Mouse (Mus musculus) layer of hippocampus, postnatal 25 days (tissue): ENCODE measurements around the gene Gm20481. TPM values are rescaled to one million over a fixed set of nuclear protein-coding genes. Genes with fewer than 3 reads are reported as not detected.
A peak's percentile ranks its signal among the peaks of the same experiment; 100 is the strongest.
"Not testable (repeated sequence)": the region's sequence is repeated elsewhere in the genome, so short reads cannot be mapped to it uniquely, and the experiment has no call there.

Experiments used
- DNase-seq, 2 experiments: peaks; one replicate each; pipeline ENCODE4 v3.0.0; 2022; ENCODE audit warnings: mixed read lengths in 2 of 2, low spot score in 1 of 2; ENCODE audit errors: extremely low spot score in 1 of 2
- total RNA-seq, 2 experiments: library from RNA; stranded (reverse); gene quantifications; 2 replicates each; pipeline ENCODE4 v1.2.3; 2021

Gm20481 gene
- total RNA-seq, 2 experiments from 2014 or later, result not detected

GRCm38 (mm10) chr17:35001452-35002152, 31.9 kb downstream of the Gm20481 start:
- DNase-seq, result no peak

DNA sequence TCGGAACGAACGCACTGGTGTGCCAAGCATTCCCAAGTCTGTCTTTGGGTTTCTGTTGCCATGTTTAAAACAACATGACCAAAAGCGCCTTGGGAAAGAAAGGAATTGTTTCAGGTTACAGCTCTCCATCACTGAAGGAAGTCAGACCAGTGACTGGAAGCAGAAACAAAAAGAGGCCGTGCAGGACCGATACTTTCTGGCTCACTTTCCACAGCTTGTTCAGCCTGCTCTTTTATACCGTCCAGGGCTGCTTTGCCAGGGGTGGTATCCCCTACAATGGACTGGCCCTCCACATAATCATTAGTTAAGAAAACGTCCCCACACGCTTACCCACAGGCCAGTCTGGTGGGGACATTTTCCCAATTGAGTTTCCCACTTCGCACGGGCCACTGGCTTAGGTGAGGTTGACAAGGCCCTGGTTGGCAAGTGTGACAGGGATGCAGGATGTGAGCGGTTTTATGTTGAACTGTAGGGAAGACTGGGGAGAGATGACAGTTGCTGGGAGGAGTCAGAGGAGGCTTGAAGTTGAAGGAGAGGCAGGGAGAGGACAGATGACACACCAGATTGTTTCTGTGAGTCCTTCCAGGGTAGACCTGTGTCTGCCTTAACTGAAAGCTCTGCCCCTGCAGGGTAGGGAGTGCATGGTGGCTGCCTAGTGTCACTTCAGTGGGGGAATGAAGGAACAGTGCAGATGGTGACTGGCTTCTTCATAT, 32.6 kb downstream of the Gm20481 start:
- no peak for DNase-seq

DNA sequence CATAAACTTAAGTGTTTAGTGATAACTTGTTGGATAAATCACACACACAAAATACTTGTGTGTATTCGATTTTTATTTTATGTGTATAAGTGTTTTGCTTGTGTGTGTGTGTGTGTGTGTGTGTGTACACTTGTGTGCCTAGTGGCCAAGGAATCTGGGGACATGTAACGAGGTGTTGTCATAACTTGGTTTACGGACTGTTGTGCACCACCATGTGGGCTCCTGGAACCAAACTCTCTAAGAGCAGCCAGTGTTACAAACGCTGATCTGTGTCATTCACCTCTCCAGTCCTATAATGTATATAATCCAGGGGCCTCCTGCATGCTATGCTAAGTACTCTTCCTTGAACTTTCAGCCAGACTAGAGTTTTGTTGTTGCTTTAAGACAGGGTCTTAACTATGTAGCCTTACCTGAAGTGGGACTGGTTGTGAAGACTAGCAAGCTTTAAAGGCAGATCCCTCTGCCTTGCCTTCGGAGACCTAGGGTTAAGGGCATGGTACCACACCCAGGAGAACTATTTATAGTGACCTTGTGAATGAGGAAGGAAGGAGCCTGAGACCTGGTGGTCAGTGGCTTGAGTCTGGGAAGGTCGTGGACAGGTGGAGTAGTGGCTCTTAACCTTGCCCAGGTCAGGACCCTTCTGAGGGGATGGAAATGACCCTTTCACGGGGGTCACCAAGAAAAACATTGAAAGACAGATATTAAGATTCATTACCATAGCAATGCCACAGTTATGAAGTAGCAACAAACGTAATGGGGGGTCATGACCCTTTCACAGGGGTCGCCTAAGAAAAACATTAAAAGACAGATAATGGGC, 33.5 kb downstream of the Gm20481 start:
- DNase-seq, result no peak

GRCm38 (mm10) chr17:35004075-35004717, 34.5 kb downstream of the Gm20481 start:
- no peak for DNase-seq

DNA sequence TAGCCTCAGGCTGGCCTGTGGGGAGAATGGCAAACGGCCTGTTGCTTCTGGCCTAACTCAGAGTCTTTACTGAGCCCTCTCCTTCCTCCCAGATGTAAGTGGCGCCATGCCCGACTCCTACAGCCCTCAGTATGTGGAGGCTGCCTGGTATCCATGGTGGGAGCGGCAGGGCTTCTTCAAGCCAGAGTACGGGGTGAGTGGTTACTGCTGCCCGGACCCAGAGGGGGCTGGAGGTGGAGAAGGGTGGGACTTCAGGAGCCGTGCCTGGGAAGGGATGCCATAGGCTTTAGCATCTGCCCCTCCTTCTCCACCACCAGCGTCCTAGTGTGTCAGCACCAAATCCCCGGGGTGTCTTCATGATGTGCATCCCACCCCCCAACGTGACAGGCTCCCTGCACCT, 35.4 kb downstream of the Gm20481 start:
- no peak for DNase-seq

DNA sequence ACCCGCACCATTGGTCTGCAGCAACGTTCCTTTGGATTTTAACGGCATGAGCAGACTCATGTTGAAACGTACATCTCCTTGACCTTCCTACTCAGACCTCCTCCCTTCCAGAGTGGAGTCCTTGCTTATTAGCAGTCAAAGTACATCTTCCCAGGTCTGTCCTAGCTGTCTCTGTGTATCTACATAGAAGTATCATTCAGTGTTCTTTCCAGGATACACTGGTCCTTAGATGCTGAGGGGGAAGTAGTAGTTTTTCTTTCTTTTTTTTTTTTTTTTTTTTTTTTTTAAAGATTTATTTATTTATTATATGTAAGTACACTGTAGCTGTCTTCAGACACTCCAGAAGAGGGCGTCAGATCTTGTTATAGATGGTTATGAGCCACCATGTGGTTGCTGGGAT, 36.2 kb downstream of the Gm20481 start:
- DNase-seq, result not testable (repeated sequence)

DNA sequence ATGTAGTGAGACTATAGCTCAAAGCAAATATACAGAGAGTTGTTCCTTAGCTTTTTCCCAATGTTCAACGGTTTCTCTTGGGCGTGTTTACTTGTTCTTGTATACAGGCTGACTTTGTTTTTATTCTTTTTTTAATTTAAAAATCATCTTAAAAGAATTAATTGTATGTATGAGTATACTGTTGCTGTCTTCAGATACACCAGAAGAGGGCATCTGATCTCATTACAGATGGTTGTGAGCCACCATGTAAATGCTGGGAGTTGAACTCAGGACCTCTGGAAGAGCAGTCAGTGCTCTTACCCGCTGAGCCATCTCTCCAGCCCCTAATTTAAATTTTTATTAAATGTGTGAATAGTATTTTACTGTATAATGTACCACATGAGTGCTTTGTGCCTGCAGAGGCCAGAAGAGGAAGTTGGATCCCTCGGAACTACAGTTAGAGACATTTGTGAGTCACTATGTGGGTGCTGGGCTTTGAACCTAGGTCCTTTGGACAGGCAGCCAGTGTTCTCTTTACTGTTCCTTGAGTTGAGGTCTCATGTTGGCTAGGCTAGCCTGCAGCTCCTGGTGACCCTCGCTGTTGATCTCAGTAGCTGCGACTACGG, 37.8 kb downstream of the Gm20481 start:
- no peak for DNase-seq

GRCm38 (mm10) chr17:35009586-35009985, 39.9 kb downstream of the Gm20481 start:
- no peak for DNase-seq

DNA sequence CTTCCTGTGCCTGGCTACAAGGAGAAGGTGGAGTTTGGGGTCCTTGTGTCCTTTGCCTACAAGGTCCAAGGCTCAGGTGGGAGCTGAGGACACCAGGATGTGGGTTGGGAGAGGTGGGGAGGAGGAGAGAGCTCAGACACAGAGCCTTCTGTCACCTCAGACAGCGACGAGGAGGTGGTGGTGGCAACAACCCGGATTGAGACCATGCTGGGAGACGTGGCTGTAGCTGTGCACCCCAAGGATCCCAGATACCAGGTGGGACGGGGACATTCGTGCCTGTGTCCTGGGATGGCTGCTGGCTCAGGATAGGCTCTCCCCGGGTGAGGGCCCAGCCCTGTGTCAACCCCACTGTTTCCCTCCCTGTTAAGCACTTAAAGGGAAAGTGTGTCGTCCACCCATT, 41.7 kb downstream of the Gm20481 start:
- DNase-seq, result no peak

DNA sequence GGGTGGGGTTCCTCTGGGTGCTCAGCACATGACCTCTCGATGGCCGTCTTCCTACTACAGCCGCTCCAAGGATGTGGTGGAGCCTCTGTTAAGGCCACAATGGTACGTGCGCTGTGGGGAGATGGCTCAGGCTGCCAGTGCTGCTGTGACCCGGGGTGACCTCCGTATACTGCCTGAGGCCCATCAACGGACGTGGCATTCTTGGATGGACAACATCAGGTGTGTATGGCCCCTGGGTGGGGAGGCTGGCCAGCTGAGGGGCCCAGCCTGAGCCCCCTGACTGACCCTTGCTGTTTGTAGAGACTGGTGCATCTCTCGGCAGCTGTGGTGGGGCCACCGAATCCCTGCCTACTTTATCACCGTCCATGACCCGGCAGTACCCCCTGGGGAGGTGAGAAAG, 42.7 kb downstream of the Gm20481 start:
- DNase-seq, result no peak

DNA sequence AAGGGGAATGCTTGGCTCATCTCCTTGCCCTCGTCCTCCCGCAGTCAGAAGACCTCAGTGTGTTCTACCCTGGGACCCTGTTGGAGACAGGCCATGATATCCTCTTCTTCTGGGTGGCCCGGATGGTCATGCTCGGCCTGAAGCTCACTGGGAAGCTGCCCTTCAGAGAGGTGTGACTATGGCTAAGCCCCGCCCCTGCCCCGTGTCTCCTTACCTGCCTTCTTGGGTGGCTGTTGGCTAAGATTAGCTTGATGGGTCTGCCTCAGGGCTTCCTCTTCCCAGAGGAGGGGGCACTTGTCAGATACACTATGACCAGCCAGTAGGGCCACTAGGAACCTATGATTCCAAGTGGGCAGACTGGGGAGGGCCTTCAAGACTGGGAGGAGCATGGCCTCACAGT, 43.5 kb downstream of the Gm20481 start:
- no peak for DNase-seq

GRCm38 (mm10) chr17:35015296-35015695, 45.6 kb downstream of the Gm20481 start:
- no peak for DNase-seq

DNA sequence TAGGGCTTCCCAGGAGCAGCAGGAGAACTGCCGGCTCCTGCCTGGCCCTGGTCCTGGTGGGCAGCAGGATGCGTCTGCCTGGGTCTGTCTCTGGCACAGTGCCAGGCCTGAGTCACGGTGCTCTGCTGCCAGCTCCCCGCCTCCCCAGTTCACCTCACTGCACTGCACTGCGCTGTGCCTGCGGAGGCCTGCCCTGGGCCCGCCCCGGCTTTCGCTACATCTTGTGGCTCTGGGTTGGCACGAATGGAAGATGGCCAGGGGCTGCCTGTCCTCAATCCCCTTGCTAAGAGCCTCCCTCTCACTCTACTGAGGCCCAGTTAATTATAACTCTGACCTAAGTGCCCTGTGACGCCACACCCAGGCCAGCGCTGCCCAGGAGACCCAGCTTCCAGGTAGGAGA, 46.7 kb downstream of the Gm20481 start, which contains the start of gene Vwa7:
Gene Vwa7, plus strand, starts transcription at position 204 of the 400 bp plus-strand sequence.
- DNase-seq, result no peak

DNA sequence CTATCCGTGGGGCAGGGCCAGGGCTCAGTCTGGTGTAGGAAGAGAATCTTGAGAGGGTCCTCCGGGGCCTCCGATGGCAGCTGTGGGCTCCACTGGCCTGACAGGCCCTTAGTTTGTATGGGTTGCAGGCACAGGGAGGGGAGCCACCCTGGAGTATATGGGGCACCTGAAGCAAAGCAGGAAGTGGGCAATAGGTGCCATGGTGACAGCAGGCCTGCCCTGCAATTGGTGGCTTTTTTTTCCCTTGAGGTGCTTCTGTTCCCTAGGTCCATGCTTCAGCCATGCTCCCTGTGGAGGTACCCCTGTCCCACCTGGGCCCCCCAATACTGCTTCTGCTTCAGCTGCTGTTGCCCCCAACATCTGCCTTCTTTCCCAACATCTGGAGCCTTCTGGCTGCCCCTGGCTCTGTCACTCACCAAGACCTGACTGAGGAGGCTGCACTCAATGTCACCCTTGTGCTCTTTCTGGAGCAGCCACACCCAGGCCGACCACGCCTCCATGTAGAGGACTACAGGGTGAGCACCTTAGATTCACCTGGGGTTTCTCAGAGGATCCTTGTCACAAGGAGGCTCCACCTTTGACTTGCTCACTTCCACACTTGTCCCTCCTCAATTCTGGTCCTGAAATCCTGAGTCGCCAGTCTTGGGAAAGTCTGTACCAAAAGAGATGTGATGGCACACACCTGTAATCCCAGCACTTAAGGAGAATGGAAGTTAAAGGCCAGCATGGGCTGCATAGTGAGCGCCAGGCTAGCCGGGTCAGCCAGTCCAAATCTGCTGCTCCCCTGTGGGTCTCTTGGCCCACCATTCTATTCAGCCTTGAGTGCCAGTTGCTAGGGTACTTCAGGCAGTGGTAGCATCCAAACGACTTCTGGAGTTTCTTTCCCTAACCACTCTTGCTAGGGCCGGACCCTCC, 47.3 kb downstream of the Gm20481 start:
- no peak for DNase-seq

GRCm38 (mm10) chr17:35017706-35018030, 48.0 kb downstream of the Gm20481 start:
- no peak for DNase-seq

GRCm38 (mm10) chr17:35018171-35018570, 48.5 kb downstream of the Gm20481 start:
- DNase-seq, result no peak

- DNase-seq, result no peak
Observed at GRCm38 (mm10) chr17:35019894-35020293, 50.2 kb downstream of the Gm20481 start.

GRCm38 (mm10) chr17:35020551-35020950, 50.8 kb downstream of the Gm20481 start:
- no peak for DNase-seq

DNA sequence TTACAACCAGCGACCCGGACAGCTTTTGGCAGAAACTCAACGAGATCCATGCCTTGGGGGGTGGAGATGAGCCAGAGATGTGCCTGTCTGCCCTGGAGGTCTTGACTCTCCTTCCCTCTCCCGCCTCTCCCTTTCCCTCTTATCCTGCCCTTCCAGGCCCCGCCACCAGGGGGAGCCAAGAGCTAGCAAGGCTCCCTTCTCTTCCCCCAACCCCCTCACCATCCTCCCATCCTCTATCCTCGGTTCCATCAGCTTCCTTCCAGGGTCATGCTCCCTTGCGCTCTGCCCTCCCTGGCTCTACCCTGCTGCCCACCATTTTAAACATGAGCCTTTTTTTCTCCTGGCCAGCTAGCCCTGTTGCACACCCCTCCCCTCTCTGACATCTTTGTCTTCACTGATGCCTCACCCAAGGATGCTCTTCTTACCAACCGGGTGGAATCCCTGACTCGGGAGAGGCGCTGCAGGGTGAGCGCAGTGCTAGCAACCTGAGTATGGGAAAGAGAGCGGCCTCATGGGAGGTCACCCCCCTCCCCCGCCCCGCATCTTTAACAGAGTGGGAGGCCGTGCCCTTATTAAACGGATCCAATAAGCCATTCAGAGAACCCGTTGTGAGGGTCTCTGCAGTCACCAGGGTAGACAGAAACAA, 51.6 kb downstream of the Gm20481 start:
- peak; percentile 89 to 97 for DNase-seq
